Mouse (Mus musculus): ENCODE measurements around the gene Ppp2r5e.

The Ppp2r5e gene

GRCm38 (mm10) chr12:75596154-75597002 lies at the start of gene Ppp2r5e:
Ppp2r5e (minus strand) TSS chr12:75596245.
- peak; percentile 97 for DNase-seq (ENCODE audit: low read depth)

- DNase-seq (ENCODE audit: low read depth) = peak; percentile 43
These were observed 49.7 kb upstream of the Ppp2r5e start for GRCm38 (mm10) chr12:75645780-75646179.

- no peak for DNase-seq (ENCODE audit: low read depth)
These were observed 45.7 kb upstream of the Ppp2r5e start for GRCm38 (mm10) chr12:75641726-75642125.

GRCm38 (mm10) chr12:75638345-75638744 lies 42.3 kb upstream of the Ppp2r5e start:
- peak; percentile 55 for DNase-seq (ENCODE audit: low read depth)

- DNase-seq (ENCODE audit: low read depth) = peak; percentile 50
These were observed 41.1 kb upstream of the Ppp2r5e start for GRCm38 (mm10) chr12:75637103-75637502.

GRCm38 (mm10) chr12:75635771-75636430 lies 39.9 kb upstream of the Ppp2r5e start:
- DNase-seq (ENCODE audit: low read depth) = peak; percentile 95

- DNase-seq (ENCODE audit: low read depth) = no peak
These were observed 33.6 kb upstream of the Ppp2r5e start for GRCm38 (mm10) chr12:75629618-75630017.

GRCm38 (mm10) chr12:75623292-75623691 lies 27.2 kb upstream of the Ppp2r5e start:
- no peak for DNase-seq (ENCODE audit: low read depth)

- peak; percentile 19 for DNase-seq (ENCODE audit: low read depth)
These were observed 26.8 kb upstream of the Ppp2r5e start for GRCm38 (mm10) chr12:75622835-75623234.

GRCm38 (mm10) chr12:75616841-75617240 lies 20.8 kb upstream of the Ppp2r5e start:
- no peak for DNase-seq (ENCODE audit: low read depth)

- no peak for DNase-seq (ENCODE audit: low read depth)
These were observed 20.2 kb upstream of the Ppp2r5e start for GRCm38 (mm10) chr12:75616158-75616791.

- no peak for DNase-seq (ENCODE audit: low read depth)
These were observed 19.5 kb upstream of the Ppp2r5e start for GRCm38 (mm10) chr12:75615556-75615955.

- no peak for DNase-seq (ENCODE audit: low read depth)
These were observed 16.7 kb upstream of the Ppp2r5e start for GRCm38 (mm10) chr12:75612711-75613110.

GRCm38 (mm10) chr12:75599490-75599889 lies 3.4 kb upstream of the Ppp2r5e start:
- DNase-seq (ENCODE audit: low read depth) = peak; percentile 73

- DNase-seq (ENCODE audit: low read depth) = no peak
These were observed 2.9 kb upstream of the Ppp2r5e start for GRCm38 (mm10) chr12:75598988-75599387.

- no peak for DNase-seq (ENCODE audit: low read depth)
These were observed 1.7 kb upstream of the Ppp2r5e start for GRCm38 (mm10) chr12:75597707-75598106.

- peak; percentile 25 for DNase-seq (ENCODE audit: low read depth)
These were observed 523 bp downstream of the Ppp2r5e start for GRCm38 (mm10) chr12:75595291-75596153.

- DNase-seq (ENCODE audit: low read depth) = no peak
These were observed 1.6 kb downstream of the Ppp2r5e start for GRCm38 (mm10) chr12:75594404-75594803.

GRCm38 (mm10) chr12:75593817-75594216 lies 2.2 kb downstream of the Ppp2r5e start:
- DNase-seq (ENCODE audit: low read depth) = no peak

GRCm38 (mm10) chr12:75587501-75587900 lies 8.5 kb downstream of the Ppp2r5e start:
- DNase-seq (ENCODE audit: low read depth) = no peak

GRCm38 (mm10) chr12:75583776-75584175 lies 12.3 kb downstream of the Ppp2r5e start:
- no peak for DNase-seq (ENCODE audit: low read depth)

- DNase-seq (ENCODE audit: low read depth) = no peak
These were observed 17.0 kb downstream of the Ppp2r5e start for GRCm38 (mm10) chr12:75579076-75579475.
